Mouse (Mus musculus) heart, postnatal 0 days (tissue): ENCODE measurements around the gene Caap1. TPM values are rescaled to one million over a fixed set of nuclear protein-coding genes. Genes with fewer than 3 reads are reported as not detected.

ENCODE experiments used
- ATAC-seq: fragments of 200-750 bp; cut with Nextera tagmentation; 2 replicates; pipeline ENCODE4 v1.8.0; 2017; ENCODE audit warnings: low read depth, moderate number of reproducible peaks, moderate library complexity; ENCODE audit not compliant: insufficient read depth
- DNase-seq: peaks from one replicate; pipeline ENCODE4 v3.0.0-alpha.2; 2016; ENCODE audit warnings: low spot score
- H3K27ac ChIP-seq: fragments of 300-500 bp; sonication (generic); 2 replicates; pipeline ENCODE4 v1.5.1; 2014; ENCODE audit warnings: low read depth, mild to moderate bottlenecking
- H3K27me3 ChIP-seq: fragments of 300-500 bp; sonication (generic); 2 replicates; pipeline ENCODE4 v1.6.1; 2014; ENCODE audit warnings: low read length, mixed read lengths; ENCODE audit not compliant: control insufficient read depth, insufficient read depth
- H3K36me3 ChIP-seq: fragments of 300-500 bp; sonication (generic); replicated peaks from 2 replicates; pipeline ENCODE4 v1.6.1; 2014; ENCODE audit warnings: low read length, mixed read lengths; ENCODE audit not compliant: control insufficient read depth, insufficient read depth
- H3K4me1 ChIP-seq: fragments of 300-500 bp; sonication (generic); 2 replicates; pipeline ENCODE4 v1.6.1; 2014; ENCODE audit warnings: antibody characterized with exemption; ENCODE audit not compliant: control insufficient read depth, insufficient read depth
- H3K4me2 ChIP-seq: fragments of 300-500 bp; sonication (generic); 2 replicates; pipeline ENCODE4 v1.6.1; 2014; ENCODE audit warnings: low read depth, mild to moderate bottlenecking, low read length, moderate library complexity
- H3K4me3 ChIP-seq: fragments of 300-500 bp; sonication (generic); 2 replicates; pipeline ENCODE4 v1.5.1; 2014; ENCODE audit warnings: low read depth, low read length
- H3K9ac ChIP-seq: fragments of 300-500 bp; sonication (generic); replicated peaks from 2 replicates; pipeline ENCODE4 v1.6.1; 2014; ENCODE audit warnings: low read depth, low read length, mixed read lengths
- H3K9me3 ChIP-seq: fragments of 300-500 bp; sonication (generic); replicated peaks from 2 replicates; pipeline ENCODE4 v1.6.1; 2016; ENCODE audit warnings: low read length; ENCODE audit not compliant: control insufficient read depth
- CTCF ChIP-seq: IDR thresholded peaks from 2 replicates; pipeline ENCODE4 v1.5.1; 2016; ENCODE audit warnings: antibody characterized with exemption, control low read depth, low read depth
- EP300 ChIP-seq: IDR thresholded peaks from 2 replicates; pipeline ENCODE4 v1.6.1; 2016; ENCODE audit warnings: antibody characterized with exemption, low read depth
- WGBS: fragments of 180-500 bp; shearing (Covaris S2); extraction: QIAGEN DNeasy Blood & Tissue Kit; methylation state at CpG from one replicate; pipeline ENCODE4 v1.1.7; 2014; 5-methylcytosine and 5-hydroxymethylcytosine counted together
- polyA plus RNA-seq: library from polyadenylated mRNA; unstranded; fragments of >200 nt; fragmentation: Nextera tagmentation; extraction: Ambion mirVana; gene quantifications from 2 replicates; pipeline ENCODE4 v1.2.1, GENCODE M21; 2015
- total RNA-seq: library from RNA; depleted of rRNA; stranded (reverse); fragments of >200 nt; gene quantifications from 2 replicates; pipeline ENCODE4 v1.2.3, GENCODE M21; 2014; ENCODE audit warnings: low replicate concordance; rRNA removed

Caap1 gene
- total RNA-seq: 4.1 and 9.5 TPM in 2 replicates
- polyA plus RNA-seq: 5.8 and 7.2 TPM in 2 replicates

GRCm38 (mm10) chr4:94556265-94557054 is at the start of gene Caap1, which contains the start of gene Gm10306:
Caap1 (minus strand) TSS chr4:94556796.
Gm10306 (plus strand) TSS chr4:94556546.
- TF ChIP-seq EP300 (0 out of 2 replicates have a peak, but pooled peaks have one; percentile 34), CTCF (no peak)
- no peaks in the 10 kb centered on the region for H3K27me3 ChIP-seq
- H3K4me1 ChIP-seq: peaks cover 8% of the 10 kb centered on the region; the same call in 1 of the 2 replicates
- peak within 1 kb of the TSS; percentile 97 for H3K9ac ChIP-seq
- DNase-seq: peak; percentile 85
- H3K4me3 ChIP-seq: peak within 1 kb of the TSS; percentile 100
- WGBS: 2% methylated on average over 76 of the region's 83 CpGs
- peak within 1 kb of the TSS; percentile 79 for H3K4me2 ChIP-seq
- peak; percentile 98 for ATAC-seq
- no peaks in the 10 kb centered on the region for H3K36me3 ChIP-seq
- peak within 1 kb of the TSS; percentile 81 for H3K27ac ChIP-seq
- no peaks in the 10 kb centered on the region for H3K9me3 ChIP-seq

GRCm38 (mm10) chr4:94605591-94605990 is 49.0 kb upstream of the Caap1 start:
- TF ChIP-seq EP300 (no peak), CTCF (no peak)
- DNase-seq: no peak
- Histone ChIP-seq H3K36me3 (no peaks in the 10 kb centered on the region), H3K27ac (no peak overlapping the region), H3K9me3 (no peaks in the 10 kb centered on the region), H3K4me3 (no peak overlapping the region), H3K27me3 (no peaks in the 10 kb centered on the region), H3K9ac (no peak overlapping the region), H3K4me1 (peaks cover 7% of the 10 kb centered on the region; the same call in 1 of the 2 replicates), H3K4me2 (no peak overlapping the region)
- 78% methylated on average over 2 of the region's 2 CpGs for WGBS
- no peak for ATAC-seq

- DNase-seq: no peak
- H3K4me1 ChIP-seq: peaks cover 7% of the 10 kb centered on the region; the same call in 1 of the 2 replicates
- no peaks in the 10 kb centered on the region for H3K9me3 ChIP-seq
- no peak overlapping the region for H3K4me3 ChIP-seq
- TF ChIP-seq CTCF (no peak), EP300 (no peak)
- H3K27me3 ChIP-seq: no peaks in the 10 kb centered on the region
- no peak overlapping the region for H3K9ac ChIP-seq
- no peak overlapping the region for H3K4me2 ChIP-seq
- no peaks in the 10 kb centered on the region for H3K36me3 ChIP-seq
- no peak for ATAC-seq
- no peak overlapping the region for H3K27ac ChIP-seq
- 75% methylated on average over 2 of the region's 2 CpGs for WGBS
These were observed 47.9 kb upstream of the Caap1 start for GRCm38 (mm10) chr4:94604452-94605019.

- DNase-seq: peak; percentile 90
- ATAC-seq: peak; percentile 98
- H3K27me3 ChIP-seq: no peaks in the 10 kb centered on the region
- H3K27ac ChIP-seq: peak within 1 kb of the TSS; percentile 89
- peak within 1 kb of the TSS; percentile 77 for H3K9ac ChIP-seq
- H3K9me3 ChIP-seq: no peaks in the 10 kb centered on the region
- no peak; the same call in 1 of the 2 replicates for TF ChIP-seq EP300
- TF ChIP-seq CTCF: no peak
- peaks cover 7% of the 10 kb centered on the region; the same call in 1 of the 2 replicates for H3K4me1 ChIP-seq
- H3K36me3 ChIP-seq: no peaks in the 10 kb centered on the region
- H3K4me3 ChIP-seq: peak within 1 kb of the TSS; percentile 90
- H3K4me2 ChIP-seq: peak within 1 kb of the TSS; percentile 72
- WGBS: under 1% methylated on average over 60 of the region's 61 CpGs
These were observed 46.5 kb upstream of the Caap1 start, which contains the start of gene Plaa for GRCm38 (mm10) chr4:94603031-94603629. Plaa (minus strand) TSS chr4:94603244.

- WGBS: under 1% methylated on average over 32 of the region's 33 CpGs
- H3K27me3 ChIP-seq: no peaks in the 10 kb centered on the region
- TF ChIP-seq CTCF (no peak), EP300 (no peak)
- no peaks in the 10 kb centered on the region for H3K9me3 ChIP-seq
- peak overlapping the region; percentile 72 for H3K4me2 ChIP-seq
- H3K4me3 ChIP-seq: peak overlapping the region; percentile 90
- H3K9ac ChIP-seq: peak overlapping the region; percentile 77
- H3K36me3 ChIP-seq: no peaks in the 10 kb centered on the region
- H3K4me1 ChIP-seq: peaks cover 7% of the 10 kb centered on the region; the same call in 1 of the 2 replicates
- H3K27ac ChIP-seq: peak overlapping the region; percentile 89
- ATAC-seq: peak; percentile 71
- peak; percentile 39 for DNase-seq
These were observed 46.0 kb upstream of the Caap1 start for GRCm38 (mm10) chr4:94602496-94603030.
